Mouse (Mus musculus) embryonic facial prominence, embryonic 10.5 days (tissue): ENCODE measurements at regions not wholly inside any gene's neighbourhood (a gene's known extent, or its start where the extent isn't known, plus 50 kb on each side); places are given as distances from the start of the nearest gene placed in this dataset.

ENCODE experiments used
- DNase-seq: peaks from one replicate; pipeline ENCODE4 v3.0.0-alpha.2; 2017; ENCODE audit warnings: low spot score
- H3K27ac ChIP-seq: fragments of 300-500 bp; sonication (generic); replicated peaks from 2 replicates; pipeline ENCODE4 v1.5.1; 2016; ENCODE audit warnings: mild to moderate bottlenecking
- H3K27me3 ChIP-seq: fragments of 300-500 bp; sonication (generic); replicated peaks from 2 replicates; pipeline ENCODE4 v1.6.1; 2016; ENCODE audit warnings: low read depth, mild to moderate bottlenecking; ENCODE audit not compliant: poor library complexity, severe bottlenecking
- H3K36me3 ChIP-seq: fragments of 300-500 bp; sonication (generic); replicated peaks from 2 replicates; pipeline ENCODE4 v1.6.1; 2016; ENCODE audit warnings: mild to moderate bottlenecking, moderate library complexity
- H3K4me1 ChIP-seq: fragments of 300-500 bp; sonication (generic); 2 replicates; pipeline ENCODE4 v1.6.1; 2016
- H3K4me3 ChIP-seq: fragments of 300-500 bp; sonication (generic); 2 replicates; pipeline ENCODE4 v1.5.1; 2016; ENCODE audit warnings: mild to moderate bottlenecking, moderate library complexity
- H3K9me3 ChIP-seq: fragments of 300-500 bp; sonication (generic); 2 replicates; pipeline ENCODE4 v1.6.1; 2016; ENCODE audit warnings: mild to moderate bottlenecking
- WGBS: fragments of 180-500 bp; shearing (Covaris S2); methylation state at CpG from one replicate; pipeline ENCODE4 v1.1.7; 2016; 5-methylcytosine and 5-hydroxymethylcytosine counted together

DNA sequence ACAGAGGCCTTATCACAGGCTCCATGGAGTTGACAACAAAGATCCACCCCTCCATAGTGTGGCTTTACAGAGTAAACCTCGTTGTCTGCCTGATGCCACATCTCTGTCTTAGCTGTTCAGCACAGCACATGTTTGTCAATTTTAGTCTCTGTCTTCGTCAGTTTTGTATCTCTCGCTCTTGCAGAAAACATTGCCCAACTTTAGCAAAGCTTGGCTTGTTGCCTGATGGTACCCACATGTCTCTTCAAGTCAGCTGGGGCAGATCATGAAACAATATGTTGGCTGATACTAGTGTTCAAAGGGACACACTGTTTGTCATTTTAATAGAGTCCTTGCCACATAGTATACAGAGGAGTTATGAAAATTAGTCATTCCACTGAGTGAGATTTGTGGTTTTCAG, 152.7 kb upstream of the Slc22a23 start:
- Histone ChIP-seq H3K9me3 (no peaks in the 10 kb centered on the region), H3K27ac (no peak overlapping the region), H3K36me3 (no peaks in the 10 kb centered on the region), H3K27me3 (no peaks in the 10 kb centered on the region), H3K4me1 (no peaks in the 10 kb centered on the region), H3K4me3 (no peak overlapping the region)
- DNase-seq: no peak
- WGBS: 91% methylated on average over 3 of the region's 3 CpGs

DNA sequence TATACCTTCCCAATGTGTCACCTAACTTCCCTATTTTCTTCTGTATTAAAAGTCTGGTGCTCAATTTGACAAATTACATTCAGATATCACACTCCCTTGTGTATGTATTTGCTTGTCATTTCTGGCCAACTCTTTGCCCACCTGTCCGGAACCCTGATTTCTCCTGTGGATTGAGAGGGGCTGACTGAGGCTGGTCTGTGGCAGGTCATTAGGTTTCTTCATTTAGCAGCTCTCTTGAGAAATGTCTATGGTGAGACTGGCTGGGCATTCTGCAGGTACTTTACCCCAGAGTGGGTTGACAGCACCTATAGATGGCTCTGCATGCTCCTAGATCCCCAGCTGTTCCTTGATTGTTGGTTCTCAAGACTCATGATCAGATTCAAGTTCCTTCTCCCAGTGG, 139.8 kb upstream of the Slc22a23 start:
- DNase-seq: no peak
- WGBS: 97% methylated on average over 1 of the region's 1 CpGs
- no peaks in the 10 kb centered on the region for H3K9me3 ChIP-seq

DNA sequence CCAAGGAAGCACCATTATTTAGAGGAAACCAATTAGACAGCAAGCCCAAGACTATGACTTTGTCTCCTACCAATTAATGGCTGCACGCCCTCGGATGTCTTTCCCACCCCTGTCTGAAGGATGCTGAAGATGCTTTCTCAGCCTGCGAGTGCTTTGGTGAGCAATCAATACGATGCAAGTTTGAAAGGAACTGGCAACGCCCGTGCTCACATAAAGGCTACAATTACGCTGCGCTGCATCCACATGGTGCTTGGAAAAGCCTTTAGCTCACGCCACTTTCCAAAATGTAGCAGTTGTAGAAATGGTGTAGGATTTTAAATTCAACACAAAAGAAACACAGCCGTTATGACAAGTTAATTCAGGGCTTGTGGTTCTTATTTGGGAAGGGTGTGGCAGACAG, 136.5 kb upstream of the Slc22a23 start:
- H3K4me1 ChIP-seq: 0 out of 2 replicates have a peak, but pooled peaks cover 3% of the 10 kb centered on the region
- no peaks in the 10 kb centered on the region for H3K9me3 ChIP-seq
- H3K27me3 ChIP-seq: no peaks in the 10 kb centered on the region
- H3K36me3 ChIP-seq: no peaks in the 10 kb centered on the region
- H3K27ac ChIP-seq: no peak overlapping the region
- 87% methylated on average over 10 of the region's 10 CpGs for WGBS
- DNase-seq: no peak
- H3K4me3 ChIP-seq: no peak overlapping the region

More for the DNA sequence above, 139.8 kb upstream of the Slc22a23 start:
- Histone ChIP-seq H3K27me3 (no peaks in the 10 kb centered on the region), H3K36me3 (no peaks in the 10 kb centered on the region), H3K4me1 (no peaks in the 10 kb centered on the region), H3K4me3 (no peak overlapping the region), H3K27ac (no peak overlapping the region)

DNA sequence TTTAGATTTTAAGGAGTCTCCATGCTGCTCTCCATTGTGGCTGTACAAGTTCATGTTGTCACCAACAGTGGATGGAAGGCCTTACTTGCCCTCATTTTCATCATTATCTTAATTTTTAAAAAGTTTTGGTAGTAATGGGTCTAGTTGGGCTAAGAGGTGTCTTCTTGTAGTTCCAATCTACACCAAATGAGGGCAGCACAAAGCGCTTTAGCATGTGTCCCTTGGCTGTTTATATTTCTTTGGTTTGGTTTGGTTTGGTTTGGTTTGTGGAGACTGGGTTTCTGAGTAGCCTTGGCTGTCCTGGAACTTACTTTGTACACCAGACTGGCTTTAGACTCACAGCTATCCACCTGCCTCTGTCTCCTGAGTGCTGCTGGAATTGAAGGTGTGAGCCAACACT, 125.4 kb upstream of the Slc22a23 start:
- Histone ChIP-seq H3K36me3 (no peaks in the 10 kb centered on the region), H3K27me3 (no peaks in the 10 kb centered on the region), H3K4me1 (peaks cover 11% of the 10 kb centered on the region), H3K27ac (no peak overlapping the region), H3K9me3 (no peaks in the 10 kb centered on the region), H3K4me3 (no peak overlapping the region)
- 80% methylated on average over 1 of the region's 1 CpGs for WGBS
- DNase-seq: no peak

DNA sequence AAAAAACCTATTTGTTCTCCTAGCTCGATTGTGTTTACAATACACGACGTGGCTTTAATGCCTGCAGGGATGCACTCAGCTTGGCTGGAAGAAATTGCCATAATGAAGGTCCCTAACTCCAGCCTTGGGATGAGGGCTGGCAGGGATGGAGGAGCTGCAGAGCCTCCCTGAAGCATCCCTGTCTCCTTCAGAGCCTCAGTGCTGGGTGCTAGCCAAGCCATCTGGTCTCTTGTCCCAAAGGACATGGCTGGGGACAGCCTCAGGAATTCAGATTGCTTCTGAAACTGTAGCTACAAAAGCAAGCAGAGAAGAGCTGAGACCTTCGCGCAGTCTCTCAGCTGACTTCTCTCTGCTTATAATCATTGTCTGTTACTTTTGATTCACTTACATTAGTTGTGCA, 124.6 kb upstream of the Slc22a23 start:
- H3K36me3 ChIP-seq: no peaks in the 10 kb centered on the region
- 90% methylated on average over 5 of the region's 5 CpGs for WGBS

DNA sequence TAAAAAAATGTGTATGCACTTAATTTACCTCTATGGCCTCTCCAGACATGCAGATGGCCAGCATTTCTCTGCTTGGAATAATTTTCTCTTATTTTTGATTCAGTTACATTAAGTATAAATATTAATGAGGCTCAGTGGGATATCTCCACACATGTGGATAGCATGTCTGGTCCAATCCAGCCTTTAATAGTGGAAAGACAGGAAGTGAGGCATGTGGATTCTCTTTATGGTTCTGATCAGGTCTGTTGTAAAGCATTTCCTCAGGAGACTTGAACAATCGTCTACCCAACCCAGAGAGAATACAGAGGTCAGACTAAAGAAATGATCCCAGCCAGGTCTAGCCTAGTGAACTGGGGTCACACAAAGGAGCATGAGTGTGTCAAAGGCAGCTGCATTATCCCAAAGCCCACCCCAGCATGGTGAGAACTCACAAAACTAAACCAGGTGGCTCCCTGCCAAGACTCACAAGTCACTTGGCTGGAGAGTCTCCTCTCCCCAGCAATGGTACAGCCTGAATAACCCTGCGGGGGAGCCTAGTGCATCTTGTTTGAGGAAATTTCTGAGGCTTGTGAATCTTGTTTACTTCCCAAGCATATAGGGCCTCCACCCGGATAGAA, 123.3 kb upstream of the Slc22a23 start:
- DNase-seq: no peak
- H3K9me3 ChIP-seq: no peaks in the 10 kb centered on the region
- H3K27ac ChIP-seq: no peak overlapping the region
- peaks cover 16% of the 10 kb centered on the region for H3K4me1 ChIP-seq
- no peak overlapping the region for H3K4me3 ChIP-seq
- H3K27me3 ChIP-seq: no peaks in the 10 kb centered on the region
- 71% methylated on average over 3 of the region's 3 CpGs for WGBS
- no peaks in the 10 kb centered on the region for H3K36me3 ChIP-seq

More for the DNA sequence above, 124.6 kb upstream of the Slc22a23 start:
- no peaks in the 10 kb centered on the region for H3K27me3 ChIP-seq
- DNase-seq: no peak
- no peak overlapping the region for H3K27ac ChIP-seq
- no peak overlapping the region for H3K4me3 ChIP-seq
- H3K4me1 ChIP-seq: peaks cover 11% of the 10 kb centered on the region
- no peaks in the 10 kb centered on the region for H3K9me3 ChIP-seq

DNA sequence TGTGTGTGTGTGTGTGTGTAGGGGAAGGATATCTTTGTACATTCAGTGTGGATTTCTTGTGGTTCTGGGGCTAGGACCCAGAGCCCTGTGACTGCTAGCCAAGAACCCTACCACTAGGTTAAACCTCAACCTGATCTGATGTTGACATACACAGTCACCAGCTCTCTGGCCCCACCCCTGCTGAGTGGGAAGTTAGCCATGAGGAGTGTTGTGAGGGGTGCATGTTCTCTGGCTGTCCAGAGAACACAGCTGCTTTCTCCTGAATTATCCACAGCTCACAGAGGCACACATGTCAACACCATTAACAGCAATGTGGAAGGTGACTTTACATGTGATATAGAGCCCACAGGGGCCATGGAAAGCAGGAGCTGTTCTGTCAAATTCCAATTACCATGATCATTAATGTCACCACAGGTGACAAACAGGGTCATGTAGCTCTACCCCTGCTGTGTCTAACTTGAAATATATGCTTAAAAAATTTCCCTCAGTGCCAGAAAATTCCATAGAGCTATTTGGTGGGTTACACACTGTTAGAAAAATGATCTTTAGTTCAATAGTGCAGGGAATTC, 121.0 kb upstream of the Slc22a23 start:
- H3K27ac ChIP-seq: no peak overlapping the region
- DNase-seq: no peak

DNA sequence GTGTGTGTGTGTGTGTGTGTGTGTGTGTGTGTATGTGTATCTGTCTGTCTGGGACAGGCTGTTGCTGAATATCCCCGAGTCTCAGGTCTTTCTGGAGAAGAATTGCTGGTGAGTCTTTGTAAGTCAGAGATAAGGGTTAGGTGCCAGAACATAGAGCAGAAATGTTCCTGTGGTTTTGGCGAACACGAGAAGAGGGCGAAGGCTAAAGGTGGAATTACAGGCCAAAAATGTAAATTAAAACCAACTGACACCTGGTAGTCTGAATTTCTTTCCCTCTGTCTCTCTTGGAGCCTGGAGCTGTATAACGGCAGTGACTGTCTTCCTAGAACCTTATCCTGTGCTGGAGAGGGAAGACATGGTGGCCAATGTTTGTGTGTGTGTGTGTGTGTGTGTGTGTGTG, 120.5 kb upstream of the Slc22a23 start:
- H3K4me3 ChIP-seq: no peak overlapping the region
- no peak overlapping the region for H3K27ac ChIP-seq
- WGBS: 60% methylated on average over 5 of the region's 5 CpGs
- H3K4me1 ChIP-seq: peaks cover 24% of the 10 kb centered on the region
- no peaks in the 10 kb centered on the region for H3K9me3 ChIP-seq
- no peaks in the 10 kb centered on the region for H3K27me3 ChIP-seq
- H3K36me3 ChIP-seq: no peaks in the 10 kb centered on the region
- DNase-seq: no peak

More for the DNA sequence above, 121.0 kb upstream of the Slc22a23 start:
- no peaks in the 10 kb centered on the region for H3K36me3 ChIP-seq
- H3K4me3 ChIP-seq: no peak overlapping the region
- peaks cover 24% of the 10 kb centered on the region for H3K4me1 ChIP-seq
- no peaks in the 10 kb centered on the region for H3K9me3 ChIP-seq
- H3K27me3 ChIP-seq: no peaks in the 10 kb centered on the region

DNA sequence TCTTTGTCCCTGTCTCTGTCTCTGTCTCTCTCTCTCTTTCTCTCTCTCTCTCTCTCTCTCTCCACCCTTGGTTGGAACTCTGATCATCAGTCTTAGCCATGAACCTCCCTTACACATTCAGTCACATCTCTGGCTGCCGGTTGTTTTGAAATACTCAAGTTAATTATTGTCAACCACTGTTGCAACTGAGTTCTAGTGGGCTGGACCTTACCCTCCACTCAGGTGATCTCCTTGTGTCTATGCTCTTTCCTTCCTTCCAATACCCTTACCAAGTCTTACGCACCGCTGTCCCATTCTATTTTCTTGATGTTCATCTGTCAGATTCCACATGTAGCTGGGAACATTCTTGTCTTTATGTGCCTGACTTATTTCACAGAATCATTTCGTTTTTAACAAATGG, 119.2 kb upstream of the Slc22a23 start:
- no peak for DNase-seq
- no peak overlapping the region for H3K27ac ChIP-seq
- no peaks in the 10 kb centered on the region for H3K9me3 ChIP-seq
- H3K36me3 ChIP-seq: no peaks in the 10 kb centered on the region
- peaks cover 24% of the 10 kb centered on the region for H3K4me1 ChIP-seq
- 91% methylated on average over 4 of the region's 4 CpGs for WGBS
- no peak overlapping the region for H3K4me3 ChIP-seq
- H3K27me3 ChIP-seq: no peaks in the 10 kb centered on the region

DNA sequence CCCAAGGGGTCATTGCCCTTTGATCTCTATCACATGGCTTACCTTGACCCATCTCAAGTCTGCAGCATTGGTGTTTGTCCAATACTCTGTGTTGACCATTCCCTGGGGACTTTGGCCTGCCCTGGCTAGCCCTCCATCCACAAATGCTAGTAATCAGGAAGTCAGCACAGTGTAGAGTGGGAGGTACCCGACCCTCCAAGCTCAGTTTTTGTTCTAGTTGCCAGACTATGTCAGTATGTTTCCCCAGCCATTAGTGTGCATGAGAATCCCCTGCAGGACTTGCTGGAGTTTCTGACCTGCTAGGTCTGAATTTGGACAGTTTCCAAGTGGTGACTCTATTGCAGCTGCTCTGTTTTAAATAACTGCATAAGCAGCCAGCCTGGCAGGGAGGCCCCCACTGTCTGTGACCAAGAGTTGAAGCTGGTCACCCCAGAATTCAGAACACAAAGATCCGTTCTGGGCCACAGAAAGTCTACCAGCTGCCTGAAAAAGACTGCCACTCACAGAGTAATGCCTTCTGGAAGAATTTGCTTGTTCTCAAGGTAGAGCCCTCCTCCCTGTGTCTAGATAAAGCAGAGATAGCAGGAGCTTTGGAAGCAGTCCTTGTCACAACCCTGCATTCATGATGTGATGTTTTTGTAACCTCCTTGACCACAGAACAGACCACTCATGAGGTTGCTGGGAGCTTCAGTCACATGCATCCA, 118.0 kb upstream of the Slc22a23 start:
- H3K4me3 ChIP-seq: no peak overlapping the region
- 46% methylated on average over 2 of the region's 2 CpGs for WGBS
- peaks cover 21% of the 10 kb centered on the region for H3K4me1 ChIP-seq
- H3K9me3 ChIP-seq: no peaks in the 10 kb centered on the region
- no peaks in the 10 kb centered on the region for H3K27me3 ChIP-seq
- H3K36me3 ChIP-seq: no peaks in the 10 kb centered on the region
- no peak overlapping the region for H3K27ac ChIP-seq
- no peak for DNase-seq

DNA sequence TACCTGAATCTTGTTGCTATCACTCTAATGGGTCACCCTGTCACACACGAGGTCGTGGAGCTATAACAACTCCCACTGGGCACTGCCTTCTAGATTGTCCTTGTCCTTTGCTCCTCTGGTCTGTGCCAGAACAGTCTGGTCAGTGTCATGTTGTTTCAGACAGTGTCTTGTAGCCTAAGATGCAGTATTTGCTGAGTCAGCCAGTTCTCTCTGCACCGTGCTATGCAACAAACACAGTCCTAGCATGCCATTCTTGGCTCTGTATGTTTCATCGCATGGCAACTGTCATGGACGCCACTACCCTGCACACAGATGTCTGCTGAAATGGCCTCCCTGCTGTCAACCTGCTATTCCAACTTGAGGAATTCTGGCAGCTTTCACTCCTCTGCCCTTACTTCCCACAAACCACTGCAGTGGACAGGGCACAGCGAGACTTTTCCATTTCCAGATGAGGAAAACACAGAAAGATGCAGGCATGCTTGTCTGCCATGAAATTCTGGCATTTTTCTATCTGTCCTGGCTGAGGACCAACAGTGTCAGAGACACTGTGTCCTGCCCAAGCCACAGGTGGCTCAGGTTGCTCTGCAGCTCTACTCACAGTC, 117.3 kb upstream of the Slc22a23 start:
- Histone ChIP-seq H3K27ac (no peak overlapping the region), H3K4me3 (no peak overlapping the region), H3K36me3 (no peaks in the 10 kb centered on the region), H3K9me3 (no peaks in the 10 kb centered on the region), H3K4me1 (peaks cover 21% of the 10 kb centered on the region), H3K27me3 (no peaks in the 10 kb centered on the region)
- WGBS: 80% methylated on average over 6 of the region's 6 CpGs
- no peak for DNase-seq

DNA sequence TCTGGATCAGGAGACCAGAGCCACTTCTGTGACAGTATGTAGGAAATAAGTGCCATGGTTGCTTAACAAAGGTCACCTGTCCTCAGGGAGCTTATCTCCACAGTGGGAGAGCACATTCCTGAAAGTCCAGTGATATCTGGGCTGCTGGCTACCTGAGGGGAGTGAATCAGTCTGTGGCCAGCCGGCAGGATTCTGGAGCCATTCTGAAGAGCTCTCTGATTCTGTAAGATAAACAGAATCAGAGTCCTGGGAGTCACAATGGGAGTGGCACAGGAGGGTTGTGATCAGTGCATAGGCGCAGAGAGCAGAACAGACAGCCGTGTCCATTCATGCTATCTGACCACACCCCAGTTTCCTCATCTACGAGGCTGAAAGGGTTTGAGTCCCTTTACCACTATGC, 116.0 kb upstream of the Slc22a23 start:
- DNase-seq: no peak
- 40% methylated on average over 4 of the region's 4 CpGs for WGBS
- no peaks in the 10 kb centered on the region for H3K27me3 ChIP-seq

DNA sequence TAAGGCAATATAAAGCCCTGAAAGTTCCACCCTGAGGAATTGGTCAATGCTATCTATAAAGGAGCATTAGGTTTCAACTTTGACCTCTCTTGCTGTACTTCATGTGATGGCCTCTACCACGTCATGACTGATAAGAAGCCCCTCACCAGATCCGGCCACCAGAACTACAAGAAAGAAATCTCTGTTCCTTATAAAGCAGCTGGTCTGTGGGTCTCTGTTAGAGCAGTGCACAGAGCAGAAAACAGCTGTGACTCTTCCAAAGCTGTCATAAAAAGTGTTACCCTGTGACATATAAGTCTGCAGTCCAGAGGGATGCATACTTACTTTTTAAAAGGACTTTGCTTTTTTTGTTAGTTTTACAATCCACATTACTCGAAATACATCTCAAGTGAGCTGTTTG, 111.1 kb upstream of the Slc22a23 start:
- H3K4me1 ChIP-seq: no peaks in the 10 kb centered on the region
- H3K4me3 ChIP-seq: no peak overlapping the region
- WGBS: 79% methylated on average over 3 of the region's 3 CpGs
- no peak for DNase-seq
- H3K27me3 ChIP-seq: no peaks in the 10 kb centered on the region
- no peaks in the 10 kb centered on the region for H3K9me3 ChIP-seq
- H3K27ac ChIP-seq: no peak overlapping the region
- no peaks in the 10 kb centered on the region for H3K36me3 ChIP-seq

More for the DNA sequence above, 116.0 kb upstream of the Slc22a23 start:
- Histone ChIP-seq H3K4me3 (no peak overlapping the region), H3K4me1 (peaks cover 18% of the 10 kb centered on the region), H3K9me3 (no peaks in the 10 kb centered on the region), H3K36me3 (no peaks in the 10 kb centered on the region), H3K27ac (no peak overlapping the region)
